In genomic region chr17:28657936-28658335, GRCm38 (mm10) we compare ENCODE assay signal across 11 mouse cellular contexts. TPM values are rescaled to one million over a fixed set of nuclear protein-coding genes. Genes with fewer than 3 reads are reported as not detected.
DNase-seq lines count a peak whose midpoint lies in the region; ATAC-seq lines count a peak whose summit lies in the region.
"Had no signal": no experiment of that assay in that cellular context is flagged by ENCODE, and none has a peak within 500 bp of the region (broad histone marks: within the 10 kb centered on the region; RNA-seq: fewer than 3 reads in every experiment).

No protein-coding gene starts in this region.

- peak overlapping the region; percentile 73 for H3K27ac ChIP-seq in forebrain, embryonic 14.5 days (ENCODE audit: low read depth, low read length)
- peak overlapping the region; percentile 51 for H3K27ac ChIP-seq in neural tube, embryonic 15.5 days (replicated peaks)
- H3K27ac ChIP-seq: heart, embryonic 13.5 days; liver, embryonic 15.5 days; neural tube, embryonic 12.5 days had no signal

- no peak overlapping the region for H3K9ac ChIP-seq in forebrain, embryonic 14.5 days (ENCODE audit: low read length)
- no peak overlapping the region for H3K9ac ChIP-seq in neural tube, embryonic 15.5 days (replicated peaks)
- H3K9ac ChIP-seq: heart, embryonic 13.5 days; liver, embryonic 15.5 days; neural tube, embryonic 12.5 days had no signal

- intact Hi-C loops in left cerebral cortex, postnatal 25 days (cut with DNase I), result no loop called here
- intact Hi-C loops in heart, postnatal 14 days (cut with DNase I), result no loop called here
- intact Hi-C loops in gastrocnemius, postnatal 36 days (cut with DNase I), result no loop called here

- peak overlapping the region; percentile 3; the same call in 1 of the 2 replicates for H3K4me2 ChIP-seq in forebrain, embryonic 14.5 days (ENCODE audit: low read length)
- no peak overlapping the region for H3K4me2 ChIP-seq in neural tube, embryonic 15.5 days
- H3K4me2 ChIP-seq: heart, embryonic 13.5 days; liver, embryonic 15.5 days; neural tube, embryonic 12.5 days had no signal

- H3K4me3 ChIP-seq in forebrain, embryonic 14.5 days (ENCODE audit: low read depth, low read length), result no peak overlapping the region
- H3K4me3 ChIP-seq in neural tube, embryonic 15.5 days (replicated peaks), result no peak overlapping the region
- H3K4me3 ChIP-seq: heart, embryonic 13.5 days; liver, embryonic 15.5 days; neural tube, embryonic 12.5 days had no signal

- no peaks in the 10 kb centered on the region for H3K9me3 ChIP-seq in forebrain, embryonic 14.5 days (replicated peaks; ENCODE audit: control insufficient read depth, low read length)
- no peaks in the 10 kb centered on the region for H3K9me3 ChIP-seq in neural tube, embryonic 15.5 days (replicated peaks)
- H3K9me3 ChIP-seq: heart, embryonic 13.5 days; liver, embryonic 15.5 days; neural tube, embryonic 12.5 days had no signal

- DNase-seq in left cerebral cortex, postnatal 25 days (ENCODE audit: low spot score in 2 of 2), result peak; percentile 13 to 22
- DNase-seq in left cerebral cortex, adult 18-20 months (ENCODE audit: low spot score in 2 of 2), result no peak
- DNase-seq in Muller cell, postnatal 12 days (ENCODE audit: inconsistent ontology term), result peak; percentile 13
- peak; percentile 93 for DNase-seq in forebrain, embryonic 14.5 days (ENCODE audit: low spot score)
- DNase-seq in heart, postnatal 14 days, result no peak
- DNase-seq in gastrocnemius, postnatal 36 days, result no peak
- DNase-seq: cerebellum, adult 11-12 months had no signal

- peak; percentile 89 for ATAC-seq in forebrain, embryonic 14.5 days
- ATAC-seq in neural tube, embryonic 15.5 days (ENCODE audit: low FRiP score), result peak; percentile 65

- H3K27me3 ChIP-seq in forebrain, embryonic 14.5 days (replicated peaks; ENCODE audit: control insufficient read depth, insufficient read depth, low read length), result no peaks in the 10 kb centered on the region
- no peaks in the 10 kb centered on the region for H3K27me3 ChIP-seq in neural tube, embryonic 15.5 days (replicated peaks)
- H3K27me3 ChIP-seq: liver, embryonic 15.5 days; neural tube, embryonic 12.5 days had no signal

- no peaks in the 10 kb centered on the region for H3K36me3 ChIP-seq in forebrain, embryonic 14.5 days (ENCODE audit: control insufficient read depth, insufficient read depth, low read length)
- no peaks in the 10 kb centered on the region for H3K36me3 ChIP-seq in neural tube, embryonic 15.5 days
- H3K36me3 ChIP-seq: heart, embryonic 13.5 days; liver, embryonic 15.5 days; neural tube, embryonic 12.5 days had no signal

- H3K4me1 ChIP-seq in forebrain, embryonic 14.5 days (ENCODE audit: control insufficient read depth, insufficient read depth, low read length), result peaks cover 9% of the 10 kb centered on the region; the same call in 1 of the 2 replicates
- peaks cover 6% of the 10 kb centered on the region for H3K4me1 ChIP-seq in neural tube, embryonic 15.5 days
- H3K4me1 ChIP-seq: heart, embryonic 13.5 days; liver, embryonic 15.5 days; neural tube, embryonic 12.5 days had no signal

- WGBS in forebrain, embryonic 14.5 days, result 8% methylated on average over 4 of the region's 4 CpGs
- 34% methylated on average over 4 of the region's 4 CpGs for WGBS in neural tube, embryonic 15.5 days

RNA-seq across cellular contexts. Expression of gene Slc26a8, which starts 32.1 kb away (rescaled TPM):
- total RNA-seq in left cerebral cortex, postnatal 25 days (2021), result 1 to 10 TPM; 6.6 to 8.0 TPM
- 1 to 10 TPM; 6.5 to 9.5 TPM for total RNA-seq in left cerebral cortex, adult 18-20 months (2021)
- polyA plus RNA-seq in forebrain, embryonic 14.5 days (2014; fragmentation: Nextera tagmentation; extraction: Ambion mirVana), result 0.88 and 1.3 TPM in 2 replicates
- 0.88 and 1.0 TPM in 2 replicates for polyA plus RNA-seq in neural tube, embryonic 15.5 days (2015; fragmentation: Nextera tagmentation; extraction: Ambion mirVana)
- total RNA-seq in heart, postnatal 14 days (2021), result under 1 TPM; 0.59 to 0.62 TPM
- under 1 TPM; 0.27 to 0.33 TPM for total RNA-seq in gastrocnemius, postnatal 36 days (2021)

RNA-seq across cellular contexts. Expression of gene Mapk14, which starts 33.2 kb away (rescaled TPM):
- total RNA-seq in left cerebral cortex, postnatal 25 days (2021), result 10 to 100 TPM; 91.8 to 92.8 TPM
- 10 to 100 TPM; 83.5 to 88.7 TPM for total RNA-seq in left cerebral cortex, adult 18-20 months (2021)
- polyA plus RNA-seq in forebrain, embryonic 14.5 days (2014; fragmentation: Nextera tagmentation; extraction: Ambion mirVana), result 26.5 and 27.2 TPM in 2 replicates
- 25.2 and 31.0 TPM in 2 replicates for polyA plus RNA-seq in neural tube, embryonic 15.5 days (2015; fragmentation: Nextera tagmentation; extraction: Ambion mirVana)
- total RNA-seq in heart, postnatal 14 days (2021), result 10 to 100 TPM; 51.2 to 51.4 TPM
- total RNA-seq in gastrocnemius, postnatal 36 days (2021), result 10 to 100 TPM; 83.0 to 98.3 TPM

RNA-seq across cellular contexts. Expression of gene Srpk1, which starts 35.4 kb away (rescaled TPM):
- total RNA-seq in left cerebral cortex, postnatal 25 days (2021), result 100 to 1,000 TPM in 1 of 2 experiments, 10 to 100 TPM in 1; 99.9 to 101 TPM
- 100 to 1,000 TPM; 106 to 114 TPM for total RNA-seq in left cerebral cortex, adult 18-20 months (2021)
- 126 and 142 TPM in 2 replicates for polyA plus RNA-seq in forebrain, embryonic 14.5 days (2014; fragmentation: Nextera tagmentation; extraction: Ambion mirVana)
- polyA plus RNA-seq in neural tube, embryonic 15.5 days (2015; fragmentation: Nextera tagmentation; extraction: Ambion mirVana), result 85.4 and 90.7 TPM in 2 replicates
- total RNA-seq in heart, postnatal 14 days (2021), result 10 to 100 TPM; 34.9 to 35.2 TPM
- 10 to 100 TPM; 24.7 to 26.6 TPM for total RNA-seq in gastrocnemius, postnatal 36 days (2021)

Comparison
In these comparisons a context has a peak if more than half of its experiments do, and no peak if none do; other contexts are left out.
1. DNase-seq: peak in left cerebral cortex, postnatal 25 days (2 of 2), Muller cell, postnatal 12 days (single experiment) and forebrain, embryonic 14.5 days (single experiment); none in left cerebral cortex, adult 18-20 months (0 of 2), heart, postnatal 14 days (0 of 2) and gastrocnemius, postnatal 36 days (0 of 2).
2. RNA of gene Slc26a8, which starts 32.1 kb away (total RNA-seq): 6.5 to 9.5 TPM in left cerebral cortex, adult 18-20 months and 6.6 to 8.0 TPM in left cerebral cortex, postnatal 25 days; 0.59 to 0.62 TPM in heart, postnatal 14 days and 0.27 to 0.33 TPM in gastrocnemius, postnatal 36 days; every median in the first group is over 4 times any median in the second.